Mouse (Mus musculus) ES-Bruce4 (cell line): ENCODE data around the gene Cnn3.

Source experiments
- CTCF ChIP-seq: IDR thresholded peaks from one replicate; pipeline ENCODE4 v1.8.1; 2011; ENCODE audit warnings: low read depth, low read length
- POLR2A ChIP-seq: IDR thresholded peaks from one replicate; pipeline ENCODE4 v1.8.1; 2011; ENCODE audit warnings: low read length; ENCODE audit not compliant: insufficient read depth

DNA sequence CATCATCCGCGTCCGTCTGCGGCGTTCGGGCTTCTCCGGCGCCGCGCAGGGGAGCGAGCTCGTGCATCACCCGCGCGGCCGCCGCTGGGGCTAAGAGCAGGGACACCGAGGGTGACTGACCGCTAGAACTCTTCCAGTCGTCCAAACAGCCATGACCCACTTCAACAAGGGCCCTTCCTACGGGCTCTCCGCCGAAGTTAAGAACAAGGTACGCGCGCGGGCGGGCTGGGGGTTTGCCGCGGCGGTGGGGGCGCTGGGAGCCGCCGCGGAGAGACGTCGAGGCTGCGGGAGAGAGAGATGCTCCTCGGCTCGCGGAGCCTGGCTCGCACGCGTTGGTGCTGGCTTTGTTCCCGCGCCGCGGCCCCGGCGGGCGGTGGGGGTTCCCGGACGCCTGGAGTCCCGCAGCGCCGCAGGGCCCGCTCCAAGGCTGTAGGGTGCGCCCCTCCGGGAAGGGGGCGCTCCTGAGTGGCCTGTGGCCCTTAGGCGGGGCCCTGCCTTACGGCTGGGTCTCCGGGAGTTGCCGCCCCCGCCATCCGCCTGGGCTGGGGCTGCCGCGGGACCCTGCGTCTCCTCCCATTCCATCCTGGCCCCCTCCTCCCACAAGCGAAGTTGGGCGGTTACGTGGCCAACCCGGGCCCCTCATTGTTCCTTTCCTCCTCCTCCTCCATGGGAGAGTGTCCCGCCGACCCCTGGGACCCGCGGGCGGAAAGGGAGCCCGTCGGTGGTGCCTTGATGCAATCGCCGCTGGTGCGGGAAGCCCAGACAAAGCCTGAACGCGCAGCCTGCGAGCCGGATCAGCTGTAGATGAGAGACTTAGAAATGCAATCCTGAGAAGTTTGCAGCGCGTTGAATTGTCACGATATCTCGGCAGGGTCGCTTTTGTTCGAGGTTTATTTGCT lies 573 bp downstream of the Cnn3 start:
- TF ChIP-seq CTCF (peak; percentile 23), POLR2A (no peak)
